ENCODE assay signal across 10 mouse cellular contexts in genomic region chr6:89215021-89215420, GRCm38 (mm10).
"Had no signal": no experiment of that assay in that cellular context is flagged by ENCODE, and none has a peak within 500 bp of the region (broad histone marks: within the 10 kb centered on the region; RNA-seq: fewer than 3 reads in every experiment).

No protein-coding gene starts in this region.

- ATAC-seq: liver, embryonic 12.5 days; midbrain, embryonic 13.5 days had no signal

- H3K4me3 ChIP-seq: limb, embryonic 10.5 days; liver, embryonic 12.5 days; lung, embryonic 15.5 days; midbrain, embryonic 13.5 days; myocyte; neural tube, embryonic 12.5 days had no signal

- DNase-seq: kidney, postnatal 14 days; lung, postnatal 14 days; thymus, postnatal 4 days had no signal

- H3K36me3 ChIP-seq: limb, embryonic 10.5 days; liver, embryonic 12.5 days; lung, embryonic 15.5 days; midbrain, embryonic 13.5 days; neural tube, embryonic 12.5 days had no signal

- H3K9me3 ChIP-seq: limb, embryonic 10.5 days; liver, embryonic 12.5 days; lung, embryonic 15.5 days; midbrain, embryonic 13.5 days; neural tube, embryonic 12.5 days had no signal

- H3K27ac ChIP-seq: limb, embryonic 10.5 days; liver, embryonic 12.5 days; lung, embryonic 15.5 days; midbrain, embryonic 13.5 days; neural tube, embryonic 12.5 days; stomach, postnatal 0 days had no signal

- H3K27me3 ChIP-seq: liver, embryonic 12.5 days; lung, embryonic 15.5 days; midbrain, embryonic 13.5 days; neural tube, embryonic 12.5 days had no signal

- H3K4me2 ChIP-seq: liver, embryonic 12.5 days; lung, embryonic 15.5 days; midbrain, embryonic 13.5 days; neural tube, embryonic 12.5 days had no signal

- H3K4me1 ChIP-seq: liver, embryonic 12.5 days; lung, embryonic 15.5 days; midbrain, embryonic 13.5 days; neural tube, embryonic 12.5 days had no signal

- H3K9ac ChIP-seq: liver, embryonic 12.5 days; lung, embryonic 15.5 days; midbrain, embryonic 13.5 days; neural tube, embryonic 12.5 days had no signal
